ENCODE assay signal across 8 mouse cellular contexts in genomic region chr4:116993672-116994621, GRCm38 (mm10). TPM values are rescaled to one million over a fixed set of nuclear protein-coding genes. Genes with fewer than 3 reads are reported as not detected.
A peak's percentile ranks its signal among the peaks of the same experiment; 100 is the strongest.
DNase-seq lines count a peak whose midpoint lies in the region; ATAC-seq lines count a peak whose summit lies in the region.

TSS of gene Urod (minus strand) at chr4:116994413.

- H3K9ac ChIP-seq in forebrain, embryonic 11.5 days (ENCODE audit: low read length): peak within 1 kb of the TSS; percentile 77
- peak within 1 kb of the TSS; percentile 86 for H3K9ac ChIP-seq in heart, embryonic 16.5 days (ENCODE audit: low read length)
- H3K9ac ChIP-seq in liver, embryonic 15.5 days: peak within 1 kb of the TSS; percentile 96
- H3K9ac ChIP-seq in neural tube, embryonic 12.5 days: peak within 1 kb of the TSS; percentile 87

- WGBS in forebrain, embryonic 11.5 days: 2% methylated on average over 38 of the region's 38 CpGs
- under 1% methylated on average over 38 of the region's 38 CpGs for WGBS in heart, embryonic 16.5 days
- 1% methylated on average over 38 of the region's 38 CpGs for WGBS in liver, embryonic 15.5 days (ENCODE audit: insufficient replicate concordance)
- 1% methylated on average over 38 of the region's 38 CpGs for WGBS in neural tube, embryonic 12.5 days

- peak within 1 kb of the TSS; percentile 57; the same call in 1 of the 2 replicates for H3K27ac ChIP-seq in forebrain, embryonic 11.5 days (ENCODE audit: low read depth, low read length)
- peak within 1 kb of the TSS; percentile 71 for H3K27ac ChIP-seq in heart, embryonic 16.5 days (ENCODE audit: low read length)
- H3K27ac ChIP-seq in liver, embryonic 15.5 days (replicated peaks): peak within 1 kb of the TSS; percentile 98
- peak within 1 kb of the TSS; percentile 77 for H3K27ac ChIP-seq in neural tube, embryonic 12.5 days

- peaks cover 14% of the 10 kb centered on the region for H3K4me1 ChIP-seq in forebrain, embryonic 11.5 days (replicated peaks; ENCODE audit: control insufficient read depth, insufficient read depth, low read length)
- H3K4me1 ChIP-seq in heart, embryonic 16.5 days (ENCODE audit: control insufficient read depth, insufficient read depth, low read length): peaks cover 21% of the 10 kb centered on the region
- H3K4me1 ChIP-seq in liver, embryonic 15.5 days (replicated peaks): peaks cover 55% of the 10 kb centered on the region
- H3K4me1 ChIP-seq in neural tube, embryonic 12.5 days: peaks cover 18% of the 10 kb centered on the region

- H3K36me3 ChIP-seq in forebrain, embryonic 11.5 days (ENCODE audit: control insufficient read depth, insufficient read depth, low read length): no peaks in the 10 kb centered on the region
- H3K36me3 ChIP-seq in heart, embryonic 16.5 days (ENCODE audit: control insufficient read depth, insufficient read depth): peaks cover 12% of the 10 kb centered on the region
- H3K36me3 ChIP-seq in liver, embryonic 15.5 days (replicated peaks): peaks cover 60% of the 10 kb centered on the region
- H3K36me3 ChIP-seq in neural tube, embryonic 12.5 days: peaks cover 19% of the 10 kb centered on the region

- H3K9me3 ChIP-seq in forebrain, embryonic 11.5 days (ENCODE audit: control insufficient read depth, low read length): no peaks in the 10 kb centered on the region
- no peaks in the 10 kb centered on the region for H3K9me3 ChIP-seq in heart, embryonic 16.5 days (replicated peaks; ENCODE audit: control insufficient read depth, low read length)
- H3K9me3 ChIP-seq in liver, embryonic 15.5 days (replicated peaks): no peaks in the 10 kb centered on the region
- no peaks in the 10 kb centered on the region for H3K9me3 ChIP-seq in neural tube, embryonic 12.5 days

- H3K27me3 ChIP-seq in forebrain, embryonic 11.5 days (ENCODE audit: control insufficient read depth, insufficient read depth, low read length): no peaks in the 10 kb centered on the region
- no peaks in the 10 kb centered on the region for H3K27me3 ChIP-seq in heart, embryonic 16.5 days (ENCODE audit: control insufficient read depth, insufficient read depth, low read length)
- H3K27me3 ChIP-seq in liver, embryonic 15.5 days: no peaks in the 10 kb centered on the region
- no peaks in the 10 kb centered on the region for H3K27me3 ChIP-seq in neural tube, embryonic 12.5 days (replicated peaks)

- peak; percentile 90 for ATAC-seq in forebrain, embryonic 11.5 days (replicated peaks; ENCODE audit: low FRiP score)
- peak; percentile 95 for ATAC-seq in heart, embryonic 16.5 days (replicated peaks; ENCODE audit: extremely low read depth, insufficient read depth, low FRiP score)
- ATAC-seq in liver, embryonic 15.5 days (ENCODE audit: insufficient read depth): peak; percentile 91
- ATAC-seq in neural tube, embryonic 12.5 days (ENCODE audit: low FRiP score, low read depth): peak; percentile 88

- peak within 1 kb of the TSS; percentile 98 for H3K4me2 ChIP-seq in forebrain, embryonic 11.5 days (ENCODE audit: low read depth, low read length, severe bottlenecking)
- peak within 1 kb of the TSS; percentile 98 for H3K4me2 ChIP-seq in heart, embryonic 16.5 days (ENCODE audit: low read depth, low read length)
- H3K4me2 ChIP-seq in liver, embryonic 15.5 days: peak within 1 kb of the TSS; percentile 85
- peak within 1 kb of the TSS; percentile 98 for H3K4me2 ChIP-seq in neural tube, embryonic 12.5 days (replicated peaks)

- DNase-seq in CD8-positive naive resting alpha-beta T cell, adult 2 months (ENCODE audit: low read depth in 2 of 2, low spot score in 2 of 2): peak; percentile 93 to 96
- DNase-seq in c-Kit-positive CD71-negative TER-119-negative erythroid progenitor cells, embryonic 14.5 days (ENCODE audit: low read depth): peak; percentile 91
- DNase-seq in forebrain, embryonic 11.5 days (ENCODE audit: low spot score): peak; percentile 95
- DNase-seq in kidney, postnatal 36 days: peak; percentile 97
- DNase-seq in telencephalon, adult 2 months (ENCODE audit: low read depth, low spot score): peak; percentile 93

- peak within 1 kb of the TSS; percentile 90 for H3K4me3 ChIP-seq in forebrain, embryonic 11.5 days (ENCODE audit: low read depth, low read length)
- H3K4me3 ChIP-seq in heart, embryonic 16.5 days (ENCODE audit: low read length): peak within 1 kb of the TSS; percentile 91
- H3K4me3 ChIP-seq in liver, embryonic 15.5 days (replicated peaks): peak within 1 kb of the TSS; percentile 98
- peak within 1 kb of the TSS; percentile 83 for H3K4me3 ChIP-seq in neural tube, embryonic 12.5 days

RNA-seq across cellular contexts. Expression of gene Urod, which starts in this region (rescaled TPM):
- polyA plus RNA-seq in forebrain, embryonic 11.5 days (2014; fragmentation: Nextera tagmentation; extraction: Ambion mirVana): 84.1 and 88.3 TPM in 2 replicates
- polyA plus RNA-seq in heart, embryonic 16.5 days (2015; fragmentation: Nextera tagmentation; extraction: Ambion mirVana): 97.1 and 101 TPM in 2 replicates
- 579 and 584 TPM in 2 replicates for polyA plus RNA-seq in liver, embryonic 15.5 days (2015; fragmentation: Nextera tagmentation; extraction: Ambion mirVana)
- polyA plus RNA-seq in neural tube, embryonic 12.5 days (2016; fragmentation: Nextera tagmentation; extraction: Ambion mirVana): 84.7 and 93.0 TPM in 2 replicates

Comparison
In these comparisons a context has a peak if more than half of its experiments do, and no peak if none do; other contexts are left out.
1. Peak in every context shown above with its lines: DNase-seq, ATAC-seq, H3K4me3 ChIP-seq and H3K27ac ChIP-seq.